Mouse (Mus musculus) left cerebral cortex, postnatal 4 days (tissue): ENCODE results near the gene Grid1. TPM values are rescaled to one million over a fixed set of nuclear protein-coding genes. Genes with fewer than 3 reads are reported as not detected.

Experiments
- DNase-seq: peaks from one replicate; pipeline ENCODE4 v3.0.0-alpha.2; 2022
- intact Hi-C: fragments of 180-260 bp; cut with DNase I; formaldehyde crosslinking; loops from one replicate; pipeline ENCODE4 v1.15.1; 2025
- total RNA-seq, 2 experiments: library from RNA; stranded (reverse); gene quantifications; 2 replicates each; pipeline ENCODE4 v1.2.3; 2021

Gene Grid1
- total RNA-seq, 2 experiments from 2014 or later, result 42.9 to 51.1 TPM

- intact Hi-C loops, result loop anchor here (10.0 kb wide), 2 partner anchors 249 to 1389 kb away; no protein-coding TSS in a partner anchor
- peak; percentile 67 for DNase-seq
These were observed 6.0 kb downstream of the Grid1 start for GRCm38 (mm10) chr14:34825902-34826301.

GRCm38 (mm10) chr14:34829831-34830230 is 9.9 kb downstream of the Grid1 start:
- intact Hi-C loops, result loop anchor here (10.0 kb wide), 2 partner anchors 245 to 1385 kb away; no protein-coding TSS in a partner anchor
- no peak for DNase-seq

DNA sequence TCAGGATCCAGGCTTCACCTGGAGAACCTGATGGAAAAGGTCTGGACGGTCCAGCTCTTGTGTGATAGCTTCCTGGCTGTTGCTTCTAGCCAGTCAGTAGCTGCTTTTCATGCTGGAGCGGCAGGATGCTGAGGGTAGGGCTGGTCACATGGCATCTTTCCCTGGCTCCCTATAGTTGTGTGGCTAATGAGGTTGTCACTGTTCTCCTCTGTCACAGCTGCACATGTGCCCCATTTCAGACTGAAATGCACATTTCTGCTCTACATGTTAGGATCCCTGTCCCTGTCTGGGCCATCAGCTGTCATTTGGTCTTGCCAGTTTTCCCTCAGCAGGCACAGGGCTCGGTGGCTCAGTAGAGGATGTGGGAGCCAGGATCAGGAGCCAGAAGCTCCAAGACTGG is 17.2 kb downstream of the Grid1 start:
- DNase-seq, result no peak
- intact Hi-C loops, result no loop called here

GRCm38 (mm10) chr14:34838999-34839398 is 19.1 kb downstream of the Grid1 start:
- intact Hi-C loops, result no loop called here
- no peak for DNase-seq

- intact Hi-C loops, result no loop called here
- no peak for DNase-seq
These were observed 20.0 kb downstream of the Grid1 start for GRCm38 (mm10) chr14:34839898-34840297.

DNA sequence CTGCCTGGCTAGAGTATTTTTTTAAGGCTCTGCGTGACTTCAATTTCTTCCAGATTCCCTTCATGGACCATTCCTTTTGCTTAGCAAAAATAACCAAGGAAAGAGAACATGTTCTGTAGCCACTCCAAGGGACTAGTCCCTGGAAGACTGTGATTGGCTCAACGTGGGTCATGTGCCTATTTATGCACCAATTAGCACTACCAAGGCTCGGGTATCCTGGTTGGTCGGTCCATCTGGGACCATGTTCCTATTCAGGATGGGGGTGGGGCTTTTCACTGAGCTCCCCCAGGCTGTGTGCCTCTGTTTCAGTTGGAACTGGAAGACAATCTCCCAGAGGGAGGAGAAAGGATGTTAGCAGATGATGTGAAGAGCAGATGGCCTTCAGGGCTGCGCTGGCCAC is 23.7 kb downstream of the Grid1 start:
- DNase-seq, result no peak

DNA sequence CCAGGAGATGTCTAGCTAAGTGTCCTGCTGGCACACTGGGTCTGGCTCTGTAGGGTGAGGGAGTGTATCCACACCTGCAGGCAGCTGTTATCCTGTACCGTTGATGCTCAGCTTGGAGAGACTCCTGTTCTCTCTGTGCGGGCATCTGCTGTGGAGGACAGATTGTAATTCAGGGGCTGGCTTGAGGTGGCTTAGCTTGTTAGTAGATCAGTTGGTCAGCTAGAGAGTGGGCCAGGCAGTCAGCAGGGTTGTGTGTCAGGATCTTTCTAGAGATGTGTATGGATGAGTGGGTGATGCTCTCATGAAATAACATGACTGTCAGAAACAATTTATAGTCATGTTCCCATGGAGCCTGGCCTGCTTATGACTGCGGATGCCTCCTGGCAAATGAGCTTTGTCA is 24.3 kb downstream of the Grid1 start:
- intact Hi-C loops, result no loop called here
- peak; percentile 38 for DNase-seq

More for the DNA sequence above, 23.7 kb downstream of the Grid1 start:
- intact Hi-C loops, result no loop called here

DNA sequence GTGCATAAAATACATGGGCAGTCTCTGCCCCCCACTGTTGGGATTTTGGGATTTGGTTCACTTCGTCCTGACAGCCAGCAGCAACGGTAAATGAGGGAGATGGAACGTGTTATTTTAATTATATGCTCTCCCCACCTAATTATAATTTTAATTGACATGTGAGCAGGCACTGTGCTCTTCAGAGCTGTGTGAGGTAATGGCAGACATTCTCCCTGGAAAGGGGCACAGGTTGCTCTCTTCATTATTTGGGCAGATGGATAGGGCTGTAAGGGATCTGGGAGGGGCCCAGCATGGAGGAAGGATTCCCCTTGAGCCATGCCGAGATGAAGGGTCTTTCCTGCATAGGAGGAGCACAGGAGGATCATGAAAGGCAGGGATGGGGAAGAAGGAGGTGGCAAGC is 26.9 kb downstream of the Grid1 start:
- intact Hi-C loops, result no loop called here
- no peak for DNase-seq

GRCm38 (mm10) chr14:34847625-34848024 is 27.7 kb downstream of the Grid1 start:
- intact Hi-C loops, result no loop called here
- DNase-seq, result no peak

DNA sequence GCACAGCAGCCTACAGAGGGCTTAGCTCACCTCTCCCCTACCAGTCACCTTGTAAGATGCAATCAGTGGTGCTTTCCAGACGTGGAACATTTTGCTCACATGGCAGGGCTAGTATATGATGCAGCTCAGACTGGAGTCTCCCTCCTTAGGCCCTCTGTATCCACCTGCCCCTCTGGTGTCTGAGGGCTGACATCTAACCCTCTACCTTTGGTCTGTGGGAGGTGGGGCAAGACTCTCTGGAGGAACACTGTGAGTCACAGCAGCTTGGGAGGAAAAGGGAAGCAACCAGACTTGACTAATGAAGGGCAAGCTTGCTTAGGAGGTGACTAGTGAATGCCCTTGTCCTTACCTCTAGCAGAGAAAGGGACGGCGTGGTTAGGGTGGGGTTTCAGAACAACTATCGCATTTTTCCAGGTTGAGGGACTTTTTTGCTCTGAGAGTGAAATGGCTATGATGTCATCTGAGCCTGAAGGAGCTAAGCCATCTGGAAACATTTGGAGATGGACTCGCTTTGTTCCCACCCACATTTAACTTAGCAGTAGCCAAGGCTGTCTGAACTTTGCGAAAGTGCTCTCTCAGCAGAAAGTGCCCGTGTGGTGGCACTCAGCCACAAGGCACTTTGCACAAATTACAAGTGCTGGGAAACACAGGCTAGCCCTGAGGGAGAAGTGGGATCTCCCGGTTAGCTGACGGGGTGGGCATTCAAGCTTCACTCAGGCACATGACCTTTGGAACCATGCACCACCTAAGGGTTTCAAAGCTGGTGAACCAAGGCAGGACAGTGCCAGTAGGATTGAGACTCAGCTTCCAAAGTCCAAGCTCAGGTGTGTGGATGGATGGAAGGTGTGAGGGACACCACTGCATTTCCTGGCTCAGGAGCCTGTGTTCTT is 41.2 kb downstream of the Grid1 start:
- intact Hi-C loops, result no loop called here
- no peak for DNase-seq

DNA sequence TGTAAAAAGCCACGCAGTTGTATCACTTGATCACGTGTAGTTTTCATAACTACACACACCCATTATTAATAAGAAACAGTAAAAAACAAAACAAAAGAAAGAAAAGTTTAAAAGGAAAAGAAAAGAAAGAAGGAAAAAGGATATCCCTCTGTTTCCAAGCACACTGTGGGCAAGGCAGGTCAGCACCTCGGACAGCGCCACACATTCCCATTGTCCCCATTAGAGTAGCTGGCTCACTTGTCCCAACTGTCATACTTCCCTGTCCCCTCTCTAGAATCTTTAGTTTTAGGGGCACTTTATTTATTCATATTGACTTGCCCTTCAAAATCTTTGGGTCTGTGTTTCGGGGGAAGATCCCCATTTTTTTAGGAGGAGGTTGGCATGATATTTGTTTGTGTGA is 47.4 kb downstream of the Grid1 start:
- DNase-seq, result peak; percentile 23
- intact Hi-C loops, result no loop called here

- peak; percentile 54 for DNase-seq
- intact Hi-C loops, result no loop called here
These were observed 48.8 kb downstream of the Grid1 start for GRCm38 (mm10) chr14:34868513-34869260.

DNA sequence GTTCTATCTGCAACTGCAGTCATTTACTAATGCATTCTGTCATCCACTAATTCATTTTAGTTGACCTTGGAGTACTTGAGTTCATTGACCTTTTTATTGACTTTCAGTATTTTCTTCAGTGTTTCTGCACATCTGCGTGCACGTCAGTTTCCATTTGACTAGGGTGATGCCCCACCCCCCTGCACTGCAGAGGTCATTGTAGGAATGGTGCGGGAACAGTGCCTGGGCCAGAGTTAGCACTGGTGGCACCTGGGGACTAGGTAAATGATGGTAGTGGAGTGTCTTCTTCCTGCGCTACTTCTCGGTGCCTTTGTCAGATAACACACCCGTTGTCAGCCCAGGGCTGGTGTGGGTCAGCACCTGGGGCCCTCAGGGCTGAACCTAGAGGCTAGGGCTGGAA is 60.1 kb downstream of the Grid1 start:
- intact Hi-C loops, result no loop called here
- DNase-seq, result no peak

GRCm38 (mm10) chr14:34880431-34881421 is 60.8 kb downstream of the Grid1 start:
- DNase-seq, result no peak
- intact Hi-C loops, result no loop called here

DNA sequence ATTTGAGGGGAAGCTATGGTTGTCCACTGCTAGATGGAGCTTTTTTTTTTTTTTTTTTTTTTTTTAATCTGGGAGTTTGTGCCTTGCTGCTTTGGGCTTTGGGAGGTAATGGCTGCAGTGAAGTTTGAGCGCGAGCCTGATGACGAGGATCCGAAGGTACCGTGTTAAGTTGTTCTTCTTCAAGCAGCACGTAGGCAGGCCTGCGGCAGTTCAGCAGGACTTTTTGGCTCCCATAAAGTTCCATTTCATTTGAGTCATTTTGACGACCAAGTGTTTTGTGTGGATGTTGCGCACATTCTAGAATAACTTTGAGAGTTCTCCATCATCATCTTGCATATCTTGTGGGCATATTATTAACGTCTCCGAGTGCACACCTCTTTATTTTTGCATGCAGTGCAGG is 64.3 kb downstream of the Grid1 start:
- no peak for DNase-seq

GRCm38 (mm10) chr14:34884611-34885010 is 64.7 kb downstream of the Grid1 start:
- intact Hi-C loops, result no loop called here
- no peak for DNase-seq

More for the DNA sequence above, 64.3 kb downstream of the Grid1 start:
- intact Hi-C loops, result no loop called here

GRCm38 (mm10) chr14:34891769-34892532 is 72.0 kb downstream of the Grid1 start:
- intact Hi-C loops, result no loop called here

DNA sequence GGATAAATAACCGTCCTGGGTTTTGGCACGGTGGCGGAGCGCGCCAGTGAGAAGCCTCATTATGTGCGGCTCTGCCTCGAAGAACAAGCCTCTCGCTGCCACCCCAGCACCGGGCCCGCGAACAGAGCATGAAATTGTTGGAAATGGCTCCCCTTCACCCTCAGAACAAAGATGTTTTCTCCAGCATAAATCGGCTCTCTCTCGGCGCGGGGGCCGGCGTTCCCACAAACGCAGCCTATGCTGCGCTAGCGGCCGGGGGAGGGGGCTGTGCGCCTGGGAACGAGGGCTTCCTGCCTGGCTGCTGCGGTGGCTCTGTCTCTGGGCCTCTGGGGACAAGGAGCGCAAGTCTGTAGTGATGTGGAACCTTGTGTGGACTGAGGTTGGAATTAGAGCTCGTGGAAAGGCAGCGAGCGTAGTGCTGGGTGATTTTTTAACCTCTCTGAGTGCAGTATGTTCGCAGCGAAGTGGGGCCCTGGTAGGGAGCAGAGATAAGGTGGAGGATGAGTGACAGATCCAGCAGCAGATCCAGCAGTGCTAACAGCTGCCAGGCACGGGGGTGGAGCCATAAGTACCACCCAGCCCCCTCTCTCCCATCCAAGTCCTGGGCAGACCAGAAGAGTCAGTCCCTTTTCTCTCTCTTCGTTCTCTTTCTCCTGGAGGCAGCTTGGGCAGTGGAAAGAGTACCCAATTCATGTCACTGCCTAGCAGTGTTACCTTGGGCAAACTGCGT is 76.5 kb downstream of the Grid1 start:
- DNase-seq, result peak; percentile 66
- intact Hi-C loops, result no loop called here

More at GRCm38 (mm10) chr14:34891769-34892532, 72.0 kb downstream of the Grid1 start:
- DNase-seq, result no peak

DNA sequence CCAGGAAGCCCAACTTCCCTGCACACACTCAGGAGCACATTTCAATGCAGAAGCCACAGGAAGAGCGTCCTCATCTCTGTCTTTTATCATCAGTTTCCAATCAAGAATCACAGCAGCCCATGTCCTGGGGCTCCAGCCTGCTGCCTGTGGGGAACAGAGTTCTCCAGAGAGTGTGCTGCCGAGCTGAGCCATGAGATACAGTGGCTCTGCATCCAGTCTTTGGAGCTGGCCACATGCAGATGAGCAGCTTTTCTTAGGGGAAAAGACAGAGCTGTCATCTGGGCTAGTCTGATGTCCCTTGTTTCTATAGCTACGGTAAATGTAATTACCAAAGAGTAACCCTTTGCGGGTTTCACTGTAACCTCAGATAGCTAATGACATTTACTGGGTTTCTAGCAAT is 83.9 kb downstream of the Grid1 start:
- intact Hi-C loops, result loop anchor here (10.0 kb wide), 1 partner anchor 61 kb away; no protein-coding TSS in a partner anchor

More for the DNA sequence above, 83.9 kb downstream of the Grid1 start:
- no peak for DNase-seq
